Mouse (Mus musculus) lung, adult 10 weeks (tissue): ENCODE results near the gene Car10. TPM values are rescaled to one million over a fixed set of nuclear protein-coding genes. Genes with fewer than 3 reads are reported as not detected.

ENCODE experiments used
- polyA plus RNA-seq: library from polyadenylated mRNA; stranded (reverse); fragments of 350-450 nt; fragmentation: Illumina TruSeq; extraction: RNeasy Lipid Tissue Mini Kit (QIAGEN cat#74804); gene quantifications from one replicate; pipeline ENCODE4 v1.2.3, GENCODE M21; 2014; ENCODE audit warnings: low read depth, low replicate concordance; ENCODE audit not compliant: insufficient read depth

Gene Car10
- polyA plus RNA-seq, result not detected

GRCm38 (mm10) chr11:93097941-93098828, at the start of gene Car10:
Car10 (plus strand) TSS chr11:93098028.

